Mouse (Mus musculus) embryonic facial prominence, embryonic 11.5 days (tissue): ENCODE data around the gene Tmem123. TPM values are rescaled to one million over a fixed set of nuclear protein-coding genes. Genes with fewer than 3 reads are reported as not detected.

Source experiments
- ATAC-seq: fragments of 200-750 bp; cut with Nextera tagmentation; replicated peaks from 2 replicates; pipeline ENCODE4 v1.8.0; 2017; ENCODE audit warnings: low read depth; ENCODE audit not compliant: insufficient number of reproducible peaks, low FRiP score, low TSS enrichment
- DNase-seq: peaks from one replicate; pipeline ENCODE4 v3.0.0-alpha.2; 2015; ENCODE audit warnings: low spot score
- H3K27ac ChIP-seq: fragments of 300-500 bp; sonication (generic); replicated peaks from 2 replicates; pipeline ENCODE4 v1.5.1; 2014; ENCODE audit warnings: mild to moderate bottlenecking, low read depth, low read length, control low read depth
- H3K27me3 ChIP-seq: fragments of 300-500 bp; sonication (generic); 2 replicates; pipeline ENCODE4 v1.6.1; 2014; ENCODE audit warnings: mild to moderate bottlenecking, low read length, moderate library complexity, mixed read lengths; ENCODE audit not compliant: control insufficient read depth, insufficient read depth
- H3K36me3 ChIP-seq: fragments of 300-500 bp; sonication (generic); replicated peaks from 2 replicates; pipeline ENCODE4 v1.6.1; 2014; ENCODE audit warnings: low read depth, mild to moderate bottlenecking, low read length, moderate library complexity, mixed read lengths; ENCODE audit not compliant: control insufficient read depth, insufficient read depth
- H3K4me1 ChIP-seq: fragments of 300-500 bp; sonication (generic); 2 replicates; pipeline ENCODE4 v1.6.1; 2014; ENCODE audit warnings: low read length, mixed read lengths; ENCODE audit not compliant: control insufficient read depth, insufficient read depth
- H3K4me2 ChIP-seq: fragments of 300-500 bp; sonication (generic); 2 replicates; pipeline ENCODE4 v1.6.1; 2014; ENCODE audit warnings: low read depth, mild to moderate bottlenecking, control low read depth, low read length, moderate library complexity
- H3K4me3 ChIP-seq: fragments of 300-500 bp; sonication (generic); 2 replicates; pipeline ENCODE4 v1.5.1; 2014; ENCODE audit warnings: low read depth, low read length, control low read depth
- H3K9ac ChIP-seq: fragments of 300-500 bp; sonication (generic); replicated peaks from 2 replicates; pipeline ENCODE4 v1.6.1; 2014; ENCODE audit warnings: mild to moderate bottlenecking, control low read depth, low read length
- H3K9me3 ChIP-seq: fragments of 300-500 bp; sonication (generic); replicated peaks from 2 replicates; pipeline ENCODE4 v1.6.1; 2016; ENCODE audit warnings: mild to moderate bottlenecking, low read length, inconsistent platforms, mixed read lengths; ENCODE audit not compliant: control insufficient read depth
- WGBS: fragments of 180-500 bp; shearing (Covaris S2); extraction: QIAGEN DNeasy Blood & Tissue Kit; methylation state at CpG from one replicate; pipeline ENCODE4 v1.1.7; 2014; 5-methylcytosine and 5-hydroxymethylcytosine counted together
- polyA plus RNA-seq: library from polyadenylated mRNA; unstranded; fragments of >200 nt; fragmentation: Nextera tagmentation; extraction: Ambion mirVana; gene quantifications from 2 replicates; pipeline ENCODE4 v1.2.1, GENCODE M21; 2014

Tmem123 gene
- polyA plus RNA-seq, 1 experiment from 2014 or later, result 128 TPM

DNA sequence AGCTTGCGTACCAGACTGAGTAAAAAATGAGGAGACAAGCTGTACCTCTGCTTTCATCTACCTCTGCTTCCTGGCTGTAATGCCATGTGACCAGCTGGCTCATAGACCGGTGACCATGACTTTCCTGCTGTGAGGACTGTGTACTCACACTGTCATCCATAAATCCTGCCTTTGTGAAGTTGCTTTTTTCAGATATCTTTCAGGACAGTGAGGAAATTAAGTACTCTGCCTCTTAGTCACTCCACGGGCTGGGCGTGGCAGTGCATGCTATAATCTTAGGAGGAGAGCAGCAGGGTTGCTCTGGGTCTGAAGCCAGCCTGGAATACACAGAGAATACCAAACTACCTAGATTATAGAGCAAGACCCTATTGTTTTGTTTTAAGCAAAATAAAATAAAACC is 14.3 kb upstream of the Tmem123 start:
- Histone ChIP-seq H3K36me3 (no peaks in the 10 kb centered on the region), H3K4me1 (no peaks in the 10 kb centered on the region), H3K27ac (no peak overlapping the region), H3K4me3 (no peak overlapping the region), H3K9me3 (no peaks in the 10 kb centered on the region), H3K27me3 (no peaks in the 10 kb centered on the region), H3K4me2 (no peak overlapping the region), H3K9ac (no peak overlapping the region)
- DNase-seq (no peak), ATAC-seq (no peak)
- WGBS, result 81% methylated on average over 4 of the region's 4 CpGs

DNA sequence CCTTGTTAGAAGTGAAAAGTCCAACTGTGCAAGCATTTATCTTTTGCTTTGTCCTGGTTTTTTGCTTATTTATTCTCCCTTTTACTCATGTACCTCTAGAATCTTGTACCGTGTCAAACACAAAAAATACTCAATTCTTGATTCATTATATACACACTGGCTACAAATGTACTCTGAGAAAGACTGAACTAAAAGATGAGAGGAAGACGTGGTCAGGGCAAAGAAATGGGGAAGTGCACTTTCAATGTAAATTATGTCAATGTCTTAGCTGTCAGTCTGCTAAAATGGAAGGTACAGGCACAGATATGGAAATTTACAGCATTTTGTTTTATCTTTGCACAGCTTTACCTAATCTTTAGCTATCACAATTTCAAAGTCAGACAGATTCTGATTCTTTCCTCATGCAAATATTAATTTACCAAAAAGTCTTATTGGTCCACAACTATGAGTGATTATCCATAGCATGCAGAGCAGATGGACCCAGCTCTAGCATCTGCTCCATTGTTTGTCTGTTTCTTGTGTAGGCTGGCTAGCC is 7.9 kb upstream of the Tmem123 start:
- H3K4me1 ChIP-seq, result no peaks in the 10 kb centered on the region
- no peak overlapping the region for H3K4me2 ChIP-seq
- H3K9me3 ChIP-seq, result no peaks in the 10 kb centered on the region
- no peaks in the 10 kb centered on the region for H3K27me3 ChIP-seq
- ATAC-seq (no peak), DNase-seq (no peak)
- no peak overlapping the region for H3K4me3 ChIP-seq
- H3K27ac ChIP-seq, result no peak overlapping the region
- H3K36me3 ChIP-seq, result no peaks in the 10 kb centered on the region
- H3K9ac ChIP-seq, result no peak overlapping the region
- 78% methylated on average over 2 of the region's 2 CpGs for WGBS

DNA sequence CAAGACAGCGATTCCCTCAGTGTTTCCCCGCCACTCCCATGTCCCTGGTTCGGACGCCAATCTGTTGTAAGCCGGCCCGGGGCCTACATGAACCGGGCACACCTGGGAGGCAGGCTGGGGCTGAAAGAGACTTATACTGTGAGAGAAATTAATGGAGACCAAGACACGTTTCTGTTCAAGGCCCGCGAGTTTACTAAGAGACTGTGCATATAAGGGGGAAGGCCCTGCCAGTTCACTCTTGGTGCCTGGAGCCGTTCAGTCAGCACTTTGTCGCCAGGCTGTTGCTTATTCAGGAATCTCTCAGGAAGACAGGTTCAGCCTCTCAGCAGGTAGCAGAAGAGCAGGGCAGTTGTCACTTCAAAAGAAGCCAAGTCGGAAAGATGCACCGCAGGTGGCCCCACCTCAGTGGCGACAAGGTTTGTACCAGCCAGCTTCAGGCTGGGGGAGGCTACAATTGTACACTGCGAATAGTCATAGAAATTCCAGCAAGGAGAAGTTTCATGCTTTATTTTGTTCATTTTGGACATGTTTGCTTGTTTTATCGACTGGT is 1.9 kb upstream of the Tmem123 start:
- no peak for DNase-seq
- Histone ChIP-seq H3K4me3 (no peak overlapping the region), H3K27ac (no peak overlapping the region), H3K27me3 (no peaks in the 10 kb centered on the region), H3K9me3 (no peaks in the 10 kb centered on the region), H3K4me2 (no peak overlapping the region), H3K4me1 (no peaks in the 10 kb centered on the region), H3K9ac (no peak overlapping the region), H3K36me3 (no peaks in the 10 kb centered on the region)
- 30% methylated on average over 17 of the region's 17 CpGs for WGBS
- ATAC-seq, result no peak

DNA sequence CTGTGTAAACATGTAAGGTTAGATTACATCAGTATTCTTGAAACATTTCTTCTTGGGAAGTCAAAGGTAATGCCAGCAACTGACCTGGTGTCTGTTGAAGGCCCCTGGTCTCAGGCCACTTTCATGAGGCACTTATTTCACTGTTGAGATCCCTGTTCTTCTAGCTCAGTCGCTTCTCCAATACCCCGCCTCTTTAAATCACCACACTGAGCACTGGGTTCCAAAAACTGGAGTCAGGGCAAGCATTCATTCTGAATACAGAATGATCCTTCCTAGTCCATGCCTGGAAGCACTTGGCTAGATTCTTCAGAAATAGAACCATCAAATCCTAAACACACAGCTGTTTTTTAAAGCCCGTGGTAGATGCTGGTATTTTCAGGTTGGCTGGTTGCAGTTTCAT is 1.1 kb upstream of the Tmem123 start:
- WGBS, result 73% methylated on average over 3 of the region's 3 CpGs
- Histone ChIP-seq H3K4me3 (no peak overlapping the region), H3K4me1 (no peaks in the 10 kb centered on the region), H3K36me3 (no peaks in the 10 kb centered on the region), H3K9me3 (no peaks in the 10 kb centered on the region), H3K4me2 (no peak overlapping the region), H3K9ac (no peak overlapping the region), H3K27ac (no peak overlapping the region), H3K27me3 (no peaks in the 10 kb centered on the region)
- no peak for ATAC-seq
- DNase-seq, result no peak

DNA sequence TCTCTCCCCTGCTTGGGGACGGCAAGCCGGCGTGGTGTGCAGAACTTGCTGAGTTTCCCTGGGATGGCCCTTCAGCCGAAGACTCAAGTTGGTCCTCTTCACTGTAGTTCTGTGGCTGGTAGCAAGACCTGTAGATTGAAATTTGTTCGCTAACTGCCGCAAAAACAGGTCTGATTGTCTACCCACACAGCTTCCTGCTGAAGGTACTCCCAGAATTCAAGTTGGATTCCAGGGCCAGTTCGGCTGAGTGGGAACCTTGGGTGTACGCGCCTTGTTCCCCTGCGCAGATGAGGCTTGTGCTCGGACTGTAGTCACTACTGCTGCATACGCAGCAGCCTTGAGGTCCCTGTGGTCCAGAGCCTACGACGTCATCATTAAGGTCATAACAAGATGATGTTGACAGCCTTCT is 626 bp downstream of the Tmem123 start:
- H3K36me3 ChIP-seq, result no peaks in the 10 kb centered on the region; the same call in 1 of the 2 replicates
- DNase-seq, result peak; percentile 61
- no peaks in the 10 kb centered on the region for H3K9me3 ChIP-seq
- peak overlapping the region; percentile 81 for H3K4me2 ChIP-seq
- H3K27ac ChIP-seq, result peak overlapping the region; percentile 48; the same call in 1 of the 2 replicates
- no peaks in the 10 kb centered on the region for H3K4me1 ChIP-seq
- WGBS, result under 1% methylated on average over 14 of the region's 14 CpGs
- H3K9ac ChIP-seq, result peak overlapping the region; percentile 75
- H3K4me3 ChIP-seq, result peak overlapping the region; percentile 69
- no peaks in the 10 kb centered on the region for H3K27me3 ChIP-seq
- ATAC-seq, result no peak

DNA sequence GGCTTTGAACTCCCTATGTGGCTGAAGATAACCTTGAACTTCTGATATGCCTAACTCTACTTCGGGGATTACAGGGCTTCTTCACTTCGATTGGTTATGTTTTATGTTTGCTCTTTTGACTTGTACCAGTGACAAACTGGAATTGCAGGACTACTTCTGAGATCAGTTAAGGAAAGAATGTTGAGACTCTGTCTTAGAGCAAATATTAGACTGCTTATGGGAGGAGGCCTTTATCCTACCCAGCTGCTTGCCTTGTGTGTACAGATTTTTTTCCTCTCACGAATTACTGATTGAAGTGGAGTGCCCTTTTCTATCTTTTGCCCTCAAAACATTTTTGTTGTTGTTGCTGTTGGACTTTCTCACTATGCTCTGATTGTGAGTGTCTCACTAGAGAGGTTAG is 1.4 kb downstream of the Tmem123 start:
- Histone ChIP-seq H3K36me3 (no peaks in the 10 kb centered on the region; the same call in 1 of the 2 replicates), H3K9ac (no peak overlapping the region), H3K9me3 (no peaks in the 10 kb centered on the region), H3K4me1 (no peaks in the 10 kb centered on the region), H3K27ac (no peak overlapping the region), H3K27me3 (no peaks in the 10 kb centered on the region), H3K4me2 (peak overlapping the region; percentile 81; the same call in 1 of the 2 replicates), H3K4me3 (peak overlapping the region; percentile 69)
- DNase-seq (no peak), ATAC-seq (no peak)
- WGBS, result 60% methylated on average over 3 of the region's 3 CpGs

DNA sequence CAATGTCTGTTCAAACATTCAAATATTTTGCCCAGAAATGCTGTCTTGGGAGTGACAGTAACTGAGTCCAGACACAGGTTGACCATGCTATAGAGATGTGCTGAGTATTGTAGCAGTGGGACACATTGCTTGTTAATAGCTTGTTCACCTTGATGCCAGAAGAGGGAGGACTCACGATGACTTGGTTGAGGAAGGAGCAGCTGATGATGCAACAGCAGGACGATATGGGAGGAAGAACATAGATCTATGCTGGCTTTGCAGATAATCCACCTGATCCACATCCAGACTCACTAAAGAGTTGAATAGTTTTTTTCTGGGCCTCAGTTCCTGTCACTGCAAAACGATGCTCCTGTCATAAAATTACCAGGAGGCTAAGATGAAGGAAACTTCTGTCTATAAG is 2.7 kb downstream of the Tmem123 start:
- Histone ChIP-seq H3K9ac (no peak overlapping the region), H3K4me3 (no peak overlapping the region), H3K4me2 (0 out of 2 replicates have a peak overlapping the region, but pooled peaks have one; percentile 2), H3K4me1 (no peaks in the 10 kb centered on the region), H3K36me3 (no peaks in the 10 kb centered on the region; the same call in 1 of the 2 replicates), H3K27ac (no peak overlapping the region), H3K9me3 (no peaks in the 10 kb centered on the region), H3K27me3 (no peaks in the 10 kb centered on the region)
- DNase-seq (no peak), ATAC-seq (no peak)
- 72% methylated on average over 3 of the region's 3 CpGs for WGBS

DNA sequence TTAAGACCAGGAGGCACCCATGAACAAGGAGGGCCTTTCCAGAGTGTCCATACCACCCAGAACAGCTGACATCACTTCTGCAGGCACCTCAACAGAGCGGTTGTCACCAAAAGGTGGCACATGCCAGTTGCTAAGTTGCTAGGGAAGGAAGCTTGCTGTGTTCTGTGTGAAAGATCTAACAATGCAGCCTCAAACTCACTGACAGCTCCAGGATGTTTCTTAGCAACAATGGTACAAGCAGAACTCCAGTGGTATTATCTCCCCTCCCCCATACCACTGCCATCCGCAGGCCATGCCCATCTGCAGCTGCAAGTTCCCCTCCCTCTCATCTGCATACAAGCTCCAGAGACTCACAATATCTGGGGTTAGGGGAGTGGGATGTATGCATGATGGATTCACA is 3.7 kb downstream of the Tmem123 start:
- Histone ChIP-seq H3K9ac (no peak overlapping the region), H3K4me3 (no peak overlapping the region), H3K36me3 (no peaks in the 10 kb centered on the region; the same call in 1 of the 2 replicates), H3K27ac (no peak overlapping the region), H3K27me3 (no peaks in the 10 kb centered on the region), H3K4me2 (no peak overlapping the region), H3K4me1 (no peaks in the 10 kb centered on the region), H3K9me3 (no peaks in the 10 kb centered on the region)
- DNase-seq (no peak), ATAC-seq (no peak)
- WGBS, result 40% methylated on average over 2 of the region's 2 CpGs
